Mouse (Mus musculus) lung, postnatal 0 days (tissue): ENCODE results near the gene Krt79.

ENCODE experiments used
- CTCF ChIP-seq: IDR thresholded peaks from 2 replicates; pipeline ENCODE4 v1.5.1; 2016; ENCODE audit warnings: antibody characterized with exemption, mild to moderate bottlenecking
- EP300 ChIP-seq: IDR thresholded peaks from 2 replicates; pipeline ENCODE4 v1.6.1; 2016; ENCODE audit warnings: antibody characterized with exemption, mild to moderate bottlenecking, control low read depth

GRCm38 (mm10) chr15:101879776-101880175 is 60.3 kb downstream of the Krt79 start:
- TF ChIP-seq CTCF (no peak), EP300 (no peak)
